In the genomic region with DNA sequence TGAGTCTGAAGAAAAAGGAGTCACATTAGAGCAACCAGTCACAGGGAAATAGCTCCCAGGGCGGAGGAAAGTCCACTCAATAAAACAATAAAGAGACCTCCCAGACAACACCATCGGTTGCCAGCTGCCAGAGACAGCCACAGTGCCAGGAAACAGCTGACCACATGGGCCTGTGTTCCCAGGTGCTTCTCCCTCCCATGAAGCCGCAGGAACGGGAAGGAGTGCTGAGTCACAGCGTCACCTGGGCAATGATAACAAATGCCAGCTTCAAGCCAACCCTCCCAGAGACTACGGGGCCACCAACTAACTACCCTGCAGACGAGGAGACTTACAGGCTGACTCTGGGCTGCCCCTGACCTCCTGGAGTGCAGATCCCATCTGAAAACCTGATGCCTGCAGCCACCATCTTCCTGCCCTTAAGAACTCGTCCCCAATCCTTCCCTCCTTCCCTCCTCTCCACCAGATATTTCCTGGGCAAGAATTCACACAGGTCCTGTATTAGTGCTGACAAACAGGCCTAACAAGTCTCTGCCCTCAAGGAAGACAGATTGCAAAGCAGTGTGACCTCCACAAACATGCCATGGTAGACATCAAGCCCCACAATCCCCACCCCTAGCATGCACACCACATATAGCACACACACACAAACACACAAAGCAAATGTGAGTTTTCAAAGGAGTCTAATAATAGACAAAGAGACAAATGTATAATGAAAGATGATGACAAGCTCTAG, we compare ENCODE assay signal across 11 mouse cellular contexts.
DNase-seq lines count a peak whose midpoint lies in the region; ATAC-seq and TF ChIP-seq lines count a peak whose summit lies in the region.
"Had no signal": no experiment of that assay in that cellular context is flagged by ENCODE, and none has a peak within 500 bp of the region (broad histone marks: within the 10 kb centered on the region; RNA-seq: fewer than 3 reads in every experiment).

No protein-coding gene starts in this region.

- CTCF ChIA-PET in Patski (lab: Charles Lee): no interaction called here

- TF ChIP-seq CTCF in Patski (IDR thresholded peaks at IDR 0.05): no peak

- WGBS in hindbrain, embryonic 10.5 days: 72% methylated on average over 8 of the region's 8 CpGs
- 69% methylated on average over 8 of the region's 8 CpGs for WGBS in hindbrain, embryonic 11.5 days
- WGBS in forebrain, embryonic 10.5 days: 75% methylated on average over 8 of the region's 8 CpGs

- H3K36me3 ChIP-seq in hindbrain, embryonic 10.5 days: no peaks in the 10 kb centered on the region
- H3K36me3 ChIP-seq in hindbrain, embryonic 11.5 days (ENCODE audit: control insufficient read depth, insufficient read depth, low read length): no peaks in the 10 kb centered on the region
- no peaks in the 10 kb centered on the region for H3K36me3 ChIP-seq in forebrain, embryonic 10.5 days (replicated peaks)
- H3K36me3 ChIP-seq: forebrain, embryonic 12.5 days had no signal

- no peak for ATAC-seq in hindbrain, embryonic 11.5 days (ENCODE audit: low FRiP score)
- ATAC-seq in Patski: peak; percentile 86
- ATAC-seq in megakaryocyte progenitor cell, adult 5-6 weeks (replicated peaks; ENCODE audit: poor library complexity): peak; percentile 71
- ATAC-seq: hindbrain, postnatal 0 days had no signal

- H3K4me2 ChIP-seq in hindbrain, embryonic 11.5 days (replicated peaks; ENCODE audit: low read depth, low read length): no peak overlapping the region
- H3K4me2 ChIP-seq: forebrain, embryonic 12.5 days had no signal

- in situ Hi-C loops in Patski (cut with MboI; ENCODE audit: low pct_unique_long_range_greater_than_20kb): loop anchor here (25.0 kb wide), 1 partner anchor 475 kb away; no protein-coding TSS in a partner anchor

- H3K9ac ChIP-seq in hindbrain, embryonic 11.5 days (ENCODE audit: low read depth, low read length): no peak overlapping the region
- H3K9ac ChIP-seq: forebrain, embryonic 12.5 days had no signal

- POLR2A ChIA-PET in Patski (lab: Charles Lee): no interaction called here

- H3K27ac ChIP-seq in hindbrain, embryonic 10.5 days: peak overlapping the region; percentile 31
- no peak overlapping the region for H3K27ac ChIP-seq in hindbrain, embryonic 11.5 days (ENCODE audit: low read depth, low read length)
- no peak overlapping the region for H3K27ac ChIP-seq in forebrain, embryonic 10.5 days
- H3K27ac ChIP-seq: forebrain, embryonic 12.5 days; hindbrain, postnatal 0 days had no signal

- DNase-seq in hindbrain, embryonic 10.5 days (ENCODE audit: low spot score): no peak
- no peak for DNase-seq in hindbrain, embryonic 11.5 days (ENCODE audit: low spot score)
- peak; percentile 95 for DNase-seq in Patski (ENCODE audit: low read depth, low spot score)
- peak; percentile 21 to 65 for DNase-seq in kidney, postnatal 25 days
- no peak for DNase-seq in cerebellum, adult 9-10 months
- no peak for DNase-seq in forebrain, embryonic 10.5 days (ENCODE audit: extremely low spot score, low spot score)
- DNase-seq in cerebellum, postnatal 14 days: no peak
- DNase-seq: cerebellum, adult 18-20 months had no signal

- H3K4me3 ChIP-seq in hindbrain, embryonic 10.5 days: no peak overlapping the region
- H3K4me3 ChIP-seq in hindbrain, embryonic 11.5 days (ENCODE audit: low read depth, low read length): no peak overlapping the region
- no peak overlapping the region for H3K4me3 ChIP-seq in forebrain, embryonic 10.5 days
- H3K4me3 ChIP-seq: forebrain, embryonic 12.5 days had no signal

- H3K27me3 ChIP-seq in hindbrain, embryonic 10.5 days (ENCODE audit: insufficient read depth, poor library complexity, severe bottlenecking): no peaks in the 10 kb centered on the region
- H3K27me3 ChIP-seq in hindbrain, embryonic 11.5 days (ENCODE audit: control insufficient read depth, insufficient read depth, low read length): no peaks in the 10 kb centered on the region
- H3K27me3 ChIP-seq in Patski: no peaks in the 10 kb centered on the region
- no peaks in the 10 kb centered on the region for H3K27me3 ChIP-seq in forebrain, embryonic 10.5 days (ENCODE audit: poor library complexity, severe bottlenecking)
- H3K27me3 ChIP-seq: forebrain, embryonic 12.5 days had no signal

- no peaks in the 10 kb centered on the region for H3K9me3 ChIP-seq in hindbrain, embryonic 10.5 days
- no peaks in the 10 kb centered on the region for H3K9me3 ChIP-seq in hindbrain, embryonic 11.5 days (ENCODE audit: control insufficient read depth, low read length)
- H3K9me3 ChIP-seq in forebrain, embryonic 10.5 days: no peaks in the 10 kb centered on the region
- H3K9me3 ChIP-seq: forebrain, embryonic 12.5 days had no signal

- peaks cover 27% of the 10 kb centered on the region for H3K4me1 ChIP-seq in hindbrain, embryonic 10.5 days (replicated peaks)
- 0 out of 2 replicates have a peak, but pooled peaks cover 2% of the 10 kb centered on the region for H3K4me1 ChIP-seq in hindbrain, embryonic 11.5 days (replicated peaks; ENCODE audit: control insufficient read depth, insufficient read depth, low read length)
- peaks cover 16% of the 10 kb centered on the region; the same call in 1 of the 2 replicates for H3K4me1 ChIP-seq in forebrain, embryonic 10.5 days
- H3K4me1 ChIP-seq: forebrain, embryonic 12.5 days had no signal

Comparison
In these comparisons a context has a peak if more than half of its experiments do, and no peak if none do; other contexts are left out.
1. DNase-seq: peak in Patski (single experiment) and kidney, postnatal 25 days (2 of 2); none in hindbrain, embryonic 10.5 days (single experiment), hindbrain, embryonic 11.5 days (single experiment), cerebellum, adult 9-10 months (single experiment), forebrain, embryonic 10.5 days (single experiment) and cerebellum, postnatal 14 days (0 of 2).